15 mouse cellular contexts compared by ENCODE assay signal in the genomic region with DNA sequence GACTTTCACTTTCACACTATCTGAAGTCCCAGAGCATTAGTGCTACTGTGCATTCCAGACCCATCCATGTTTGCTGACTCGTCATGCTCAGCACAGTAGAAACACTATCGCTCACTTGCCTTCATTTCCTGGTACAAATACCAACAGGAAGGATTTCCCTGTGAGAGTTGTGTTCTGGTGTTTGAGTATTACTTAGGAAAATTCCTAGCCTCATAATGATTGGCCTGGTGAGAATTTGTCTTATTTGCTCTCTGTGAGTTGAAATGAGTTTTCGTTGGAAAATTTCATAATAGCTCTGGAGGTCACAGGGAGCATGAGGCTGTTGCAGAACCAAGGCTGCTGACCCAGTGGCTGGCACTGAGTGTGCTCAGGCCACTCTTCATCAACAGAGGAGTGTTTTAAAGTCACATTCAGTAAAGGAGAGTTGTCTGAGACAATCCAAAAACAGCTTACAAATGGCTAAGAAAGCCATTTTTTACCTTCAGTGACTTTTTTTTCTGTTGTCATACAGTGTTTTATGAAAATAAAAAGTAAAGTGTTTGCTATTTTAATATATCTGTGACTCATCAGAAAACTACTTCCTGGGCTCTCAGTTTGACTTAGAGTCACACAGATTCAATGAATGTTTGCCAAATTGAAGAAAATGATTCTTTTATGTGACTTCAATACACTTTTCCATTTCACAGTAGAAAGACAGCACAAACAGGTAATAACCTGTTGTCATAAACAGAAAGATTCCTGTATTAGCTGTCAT.
A peak's percentile ranks its signal among the peaks of the same experiment; 100 is the strongest.
DNase-seq lines count a peak whose midpoint lies in the region; ATAC-seq and TF ChIP-seq lines count a peak whose summit lies in the region.
"Had no signal": no experiment of that assay in that cellular context is flagged by ENCODE, and none has a peak within 500 bp of the region (broad histone marks: within the 10 kb centered on the region; RNA-seq: fewer than 3 reads in every experiment).

No protein-coding gene starts in this region.

- peak overlapping the region; percentile 64 for H3K27ac ChIP-seq in liver, embryonic 16.5 days (ENCODE audit: low read length)
- no peak overlapping the region for H3K27ac ChIP-seq in midbrain, postnatal 0 days (ENCODE audit: low read depth, low read length)
- H3K27ac ChIP-seq: embryonic facial prominence, embryonic 12.5 days; heart, embryonic 10.5 days; layer of hippocampus, adult 2 months had no signal

- H3K36me3 ChIP-seq in megakaryocyte, embryonic 14.5 days (replicated peaks; ENCODE audit: low read length): no peaks in the 10 kb centered on the region
- H3K36me3 ChIP-seq in liver, embryonic 16.5 days (ENCODE audit: control insufficient read depth, insufficient read depth): no peaks in the 10 kb centered on the region
- H3K36me3 ChIP-seq in midbrain, postnatal 0 days (ENCODE audit: insufficient read depth, low read length): no peaks in the 10 kb centered on the region
- H3K36me3 ChIP-seq: embryonic facial prominence, embryonic 12.5 days; heart, embryonic 10.5 days had no signal

- H3K9me3 ChIP-seq in megakaryocyte, embryonic 14.5 days: no peaks in the 10 kb centered on the region
- no peaks in the 10 kb centered on the region for H3K9me3 ChIP-seq in liver, embryonic 16.5 days (replicated peaks; ENCODE audit: control insufficient read depth, low read length)
- no peaks in the 10 kb centered on the region for H3K9me3 ChIP-seq in midbrain, postnatal 0 days (ENCODE audit: low read length)
- H3K9me3 ChIP-seq: embryonic facial prominence, embryonic 12.5 days; heart, embryonic 10.5 days had no signal

- ATAC-seq in megakaryocyte, adult 5-6 weeks (ENCODE audit: poor library complexity, severe bottlenecking): no peak
- ATAC-seq in liver, embryonic 16.5 days (ENCODE audit: low read depth): peak; percentile 84
- no peak for ATAC-seq in midbrain, postnatal 0 days (ENCODE audit: low FRiP score)
- ATAC-seq: activated CD4-positive, CD25-positive, alpha-beta regulatory T cell, adult 4 months; hindbrain, embryonic 16.5 days had no signal

- TF ChIP-seq CTCF in midbrain, postnatal 0 days (IDR thresholded peaks at IDR 0.05): no peak

- no peak overlapping the region for H3K9ac ChIP-seq in liver, embryonic 16.5 days (ENCODE audit: low read depth, low read length)
- no peak overlapping the region for H3K9ac ChIP-seq in midbrain, postnatal 0 days (replicated peaks; ENCODE audit: low read length, poor library complexity, severe bottlenecking)
- H3K9ac ChIP-seq: embryonic facial prominence, embryonic 12.5 days had no signal

- peak overlapping the region; percentile 85 for H3K4me3 ChIP-seq in megakaryocyte, embryonic 14.5 days (replicated peaks)
- H3K4me3 ChIP-seq in liver, embryonic 16.5 days (ENCODE audit: low read depth, low read length): no peak overlapping the region
- no peak overlapping the region for H3K4me3 ChIP-seq in midbrain, postnatal 0 days (ENCODE audit: low read depth, low read length)
- H3K4me3 ChIP-seq: embryonic facial prominence, embryonic 12.5 days; heart, embryonic 10.5 days; layer of hippocampus, adult 2 months had no signal

- intact Hi-C loops in heart, postnatal 14 days (cut with DNase I): no loop called here

- no peak overlapping the region for H3K4me2 ChIP-seq in liver, embryonic 16.5 days (ENCODE audit: low read depth, low read length)
- H3K4me2 ChIP-seq in midbrain, postnatal 0 days (ENCODE audit: low read depth, low read length, poor library complexity, severe bottlenecking): no peak overlapping the region
- H3K4me2 ChIP-seq: embryonic facial prominence, embryonic 12.5 days had no signal

- WGBS in liver, embryonic 16.5 days (ENCODE audit: insufficient replicate concordance): 38% methylated on average over 3 of the region's 3 CpGs
- WGBS in midbrain, postnatal 0 days: 82% methylated on average over 3 of the region's 3 CpGs

- peak; percentile 23 to 45 for DNase-seq in heart, adult 18-20 months
- no peak for DNase-seq in heart, postnatal 14 days
- no peak for DNase-seq in urinary bladder, adult 2 months (ENCODE audit: low spot score)
- no peak for DNase-seq in T-cell, adult 2 months (ENCODE audit: low spot score)
- DNase-seq in midbrain, postnatal 0 days (ENCODE audit: low spot score): no peak
- DNase-seq: cerebellum, adult 8-10 months; thymus, postnatal 36 days had no signal

- H3K4me1 ChIP-seq in megakaryocyte, embryonic 14.5 days: peaks cover 57% of the 10 kb centered on the region
- H3K4me1 ChIP-seq in liver, embryonic 16.5 days (ENCODE audit: control insufficient read depth, low read depth, low read length): no peaks in the 10 kb centered on the region
- no peaks in the 10 kb centered on the region for H3K4me1 ChIP-seq in midbrain, postnatal 0 days (ENCODE audit: insufficient read depth, low read length)
- H3K4me1 ChIP-seq: embryonic facial prominence, embryonic 12.5 days; heart, embryonic 10.5 days had no signal

- H3K27me3 ChIP-seq in megakaryocyte, embryonic 14.5 days (replicated peaks): no peaks in the 10 kb centered on the region
- H3K27me3 ChIP-seq in liver, embryonic 16.5 days (ENCODE audit: control insufficient read depth, insufficient read depth, low read depth, low read length): no peaks in the 10 kb centered on the region
- H3K27me3 ChIP-seq in midbrain, postnatal 0 days (ENCODE audit: insufficient read depth, low read length): no peaks in the 10 kb centered on the region
- H3K27me3 ChIP-seq: embryonic facial prominence, embryonic 12.5 days had no signal

Comparison
In these comparisons a context has a peak if more than half of its experiments do, and no peak if none do; other contexts are left out.
1. DNase-seq: peak in heart, adult 18-20 months (2 of 2); none in heart, postnatal 14 days (0 of 2), urinary bladder, adult 2 months (single experiment), T-cell, adult 2 months (single experiment) and midbrain, postnatal 0 days (single experiment).